Mouse (Mus musculus) kidney, embryonic 16.5 days (tissue): ENCODE results near the gene Hic2. TPM values are rescaled to one million over a fixed set of nuclear protein-coding genes. Genes with fewer than 3 reads are reported as not detected.

Experiments
- ATAC-seq: fragments of 200-750 bp; cut with Nextera tagmentation; 2 replicates; pipeline ENCODE4 v1.8.0; 2017; ENCODE audit warnings: moderate TSS enrichment; ENCODE audit not compliant: low FRiP score, low TSS enrichment
- H3K27ac ChIP-seq: fragments of 300-500 bp; sonication (generic); 2 replicates; pipeline ENCODE4 v1.5.1; 2014; ENCODE audit warnings: low read length
- H3K27me3 ChIP-seq: fragments of 300-500 bp; sonication (generic); 2 replicates; pipeline ENCODE4 v1.6.1; 2014; ENCODE audit warnings: low read length, control low read depth, mixed read lengths; ENCODE audit not compliant: insufficient read depth
- H3K36me3 ChIP-seq: fragments of 300-500 bp; sonication (generic); 2 replicates; pipeline ENCODE4 v1.6.1; 2014; ENCODE audit warnings: low read length, control low read depth, mixed read lengths; ENCODE audit not compliant: insufficient read depth
- H3K4me1 ChIP-seq: fragments of 300-500 bp; sonication (generic); 2 replicates; pipeline ENCODE4 v1.6.1; 2014; ENCODE audit warnings: low read length, control low read depth, mixed read lengths; ENCODE audit not compliant: insufficient read depth
- H3K4me2 ChIP-seq: fragments of 300-500 bp; sonication (generic); replicated peaks from 2 replicates; pipeline ENCODE4 v1.6.1; 2014; ENCODE audit warnings: low read depth, low read length
- H3K4me3 ChIP-seq: fragments of 300-500 bp; sonication (generic); 2 replicates; pipeline ENCODE4 v1.5.1; 2014; ENCODE audit warnings: mild to moderate bottlenecking, low read length
- H3K9ac ChIP-seq: fragments of 300-500 bp; sonication (generic); replicated peaks from 2 replicates; pipeline ENCODE4 v1.6.1; 2014; ENCODE audit warnings: low read length
- H3K9me3 ChIP-seq: fragments of 300-500 bp; sonication (generic); 2 replicates; pipeline ENCODE4 v1.6.1; 2016; ENCODE audit warnings: low read length, control low read depth
- WGBS: fragments of 180-500 bp; shearing (Covaris S2); extraction: QIAGEN DNeasy Blood & Tissue Kit; methylation state at CpG from one replicate; pipeline ENCODE4 v1.1.7; 2014; 5-methylcytosine and 5-hydroxymethylcytosine counted together
- polyA plus RNA-seq: library from polyadenylated mRNA; unstranded; fragments of >200 nt; fragmentation: Nextera tagmentation; extraction: Ambion mirVana; gene quantifications from 2 replicates; pipeline ENCODE4 v1.2.1, GENCODE M21; 2015

The Hic2 gene
- polyA plus RNA-seq, 1 experiment from 2014 or later: 4.9 TPM

DNA sequence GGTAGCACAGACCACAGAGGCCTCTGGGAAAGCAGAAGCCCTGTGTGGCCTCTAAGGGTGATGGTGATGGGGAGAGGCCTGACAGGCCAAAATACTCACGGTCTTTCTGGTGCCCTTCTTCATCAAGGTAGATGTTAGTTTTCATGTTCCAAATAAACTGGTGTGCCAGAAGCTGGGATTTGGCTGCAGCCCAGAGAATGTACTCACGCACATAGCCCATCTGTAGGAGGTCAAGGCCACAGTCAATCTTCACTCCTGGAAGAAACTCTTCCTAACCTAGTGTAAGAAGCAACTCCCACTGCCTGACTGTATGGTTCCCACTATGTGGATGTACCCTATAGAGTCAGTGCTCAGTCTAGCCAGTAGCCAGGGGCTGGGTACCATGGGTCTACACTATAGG lies 57.6 kb downstream of the Hic2 start:
- Histone ChIP-seq H3K4me1 (no peaks in the 10 kb centered on the region), H3K4me3 (no peak overlapping the region), H3K9me3 (no peaks in the 10 kb centered on the region), H3K27me3 (no peaks in the 10 kb centered on the region), H3K4me2 (no peak overlapping the region), H3K27ac (no peak overlapping the region), H3K36me3 (peaks cover 29% of the 10 kb centered on the region), H3K9ac (no peak overlapping the region)
- 87% methylated on average over 2 of the region's 2 CpGs for WGBS
- no peak for ATAC-seq

DNA sequence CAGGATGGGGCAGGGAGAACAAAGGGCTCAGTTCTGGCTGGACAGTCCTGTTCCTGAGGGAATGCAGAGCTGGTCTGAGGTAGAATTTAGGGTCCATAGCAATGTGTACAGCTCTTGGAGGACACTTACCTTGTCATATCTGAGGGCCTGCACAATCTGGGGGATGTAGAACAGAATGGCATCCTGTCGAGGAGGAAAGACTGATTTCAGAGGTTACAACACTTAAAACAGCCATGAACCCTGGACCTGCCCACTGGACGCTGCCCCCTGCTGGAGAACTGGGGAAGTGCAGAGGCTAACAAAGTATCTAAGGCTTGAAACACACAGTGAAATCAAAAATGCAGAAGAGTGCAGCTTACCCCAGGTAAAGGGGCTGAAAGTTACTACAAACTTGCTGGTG lies 59.4 kb downstream of the Hic2 start:
- H3K9me3 ChIP-seq: no peaks in the 10 kb centered on the region
- no peaks in the 10 kb centered on the region for H3K27me3 ChIP-seq
- peaks cover 40% of the 10 kb centered on the region for H3K36me3 ChIP-seq
- H3K4me1 ChIP-seq: no peaks in the 10 kb centered on the region
- ATAC-seq: no peak
- no peak overlapping the region for H3K9ac ChIP-seq
- H3K4me3 ChIP-seq: no peak overlapping the region
- 2% methylated on average over 2 of the region's 2 CpGs for WGBS
- no peak overlapping the region for H3K4me2 ChIP-seq
- no peak overlapping the region for H3K27ac ChIP-seq

DNA sequence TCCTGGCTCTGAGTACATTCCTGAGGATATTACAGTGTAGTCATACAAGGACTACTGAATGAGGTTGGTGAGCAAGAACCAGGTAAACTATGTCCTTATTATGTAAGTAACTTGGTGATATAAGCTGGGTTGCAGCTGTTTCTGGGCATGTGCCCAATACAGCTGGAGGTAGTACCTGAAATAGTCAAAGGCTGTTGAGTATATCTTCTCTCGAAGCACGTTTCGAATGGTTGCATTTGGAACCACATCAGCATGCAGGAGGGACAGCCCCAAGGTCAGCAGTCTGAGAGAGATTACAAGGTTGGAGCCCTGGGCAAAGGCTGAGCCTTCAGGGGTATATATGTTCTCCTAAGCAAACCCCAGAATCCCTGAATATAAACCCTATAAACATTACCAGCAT lies 67.4 kb downstream of the Hic2 start:
- no peaks in the 10 kb centered on the region for H3K4me1 ChIP-seq
- H3K4me2 ChIP-seq: no peak overlapping the region

DNA sequence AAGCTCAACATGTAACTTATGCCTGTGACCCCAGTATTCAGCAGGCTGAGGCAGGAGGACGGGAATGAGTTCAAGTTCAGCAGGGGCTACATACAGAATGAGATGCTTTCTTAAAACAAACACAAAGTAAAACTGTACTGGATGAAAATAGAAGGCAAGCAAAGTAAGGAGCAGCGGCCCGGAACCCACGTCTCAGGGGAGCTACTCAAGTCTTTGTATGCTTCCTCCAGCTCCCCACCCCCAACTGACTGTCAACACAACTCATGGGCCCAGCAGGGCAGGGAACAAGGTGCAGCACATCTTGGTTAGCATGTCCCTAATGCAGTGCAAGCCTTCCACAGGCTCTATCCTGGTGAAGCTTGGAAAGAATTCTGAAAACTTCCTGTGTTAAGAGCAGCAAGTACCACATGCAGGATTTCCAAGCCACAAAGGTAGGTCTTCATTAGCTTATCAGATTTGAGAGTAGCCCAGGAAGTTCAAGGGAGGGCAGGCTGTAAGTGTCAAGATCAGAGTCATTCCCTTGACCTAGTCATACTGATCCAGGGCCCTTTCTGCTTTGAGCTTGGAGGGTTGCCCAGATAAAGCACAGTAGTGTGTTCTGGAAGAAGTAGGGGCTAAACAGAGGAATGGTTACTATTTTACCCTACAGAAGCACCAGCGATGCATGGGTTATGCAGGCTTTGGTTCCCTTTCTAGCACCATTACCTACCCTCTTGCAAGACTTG lies 70.3 kb downstream of the Hic2 start:
- Histone ChIP-seq H3K36me3 (peaks cover 39% of the 10 kb centered on the region), H3K9me3 (no peaks in the 10 kb centered on the region)
- 69% methylated on average over 5 of the region's 5 CpGs for WGBS

More for the DNA sequence above, 67.4 kb downstream of the Hic2 start:
- 93% methylated on average over 3 of the region's 3 CpGs for WGBS
- no peak overlapping the region for H3K9ac ChIP-seq
- H3K4me3 ChIP-seq: no peak overlapping the region
- no peaks in the 10 kb centered on the region for H3K9me3 ChIP-seq
- peaks cover 39% of the 10 kb centered on the region for H3K36me3 ChIP-seq
- no peaks in the 10 kb centered on the region for H3K27me3 ChIP-seq
- H3K27ac ChIP-seq: no peak overlapping the region
- ATAC-seq: no peak

DNA sequence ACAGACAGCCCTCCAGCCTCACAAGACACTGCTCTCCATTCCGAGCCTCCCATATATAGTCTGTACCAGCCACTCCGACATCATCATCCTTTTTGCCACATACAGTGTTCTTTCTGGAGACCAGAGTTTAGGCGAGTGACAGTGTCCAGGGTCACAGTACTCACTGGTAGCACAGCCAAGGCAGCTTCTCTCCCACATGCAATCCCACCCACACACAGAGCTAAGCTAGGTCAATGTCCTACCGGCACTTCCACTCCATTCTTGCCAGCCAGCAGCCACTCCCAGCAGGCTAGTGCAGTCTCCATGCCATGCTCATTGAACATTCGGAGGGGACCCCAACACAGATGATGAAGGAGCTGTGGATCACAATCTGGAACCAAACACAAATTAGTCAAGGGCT lies 74.1 kb downstream of the Hic2 start:
- no peak overlapping the region for H3K4me2 ChIP-seq
- no peak for ATAC-seq
- no peak overlapping the region for H3K9ac ChIP-seq
- H3K4me3 ChIP-seq: no peak overlapping the region
- H3K4me1 ChIP-seq: no peaks in the 10 kb centered on the region
- no peaks in the 10 kb centered on the region for H3K9me3 ChIP-seq
- 89% methylated on average over 5 of the region's 5 CpGs for WGBS
- H3K27ac ChIP-seq: no peak overlapping the region
- H3K27me3 ChIP-seq: no peaks in the 10 kb centered on the region
- peaks cover 35% of the 10 kb centered on the region for H3K36me3 ChIP-seq

More for the DNA sequence above, 70.3 kb downstream of the Hic2 start:
- ATAC-seq: no peak
- Histone ChIP-seq H3K9ac (no peak overlapping the region), H3K4me2 (no peak overlapping the region), H3K27ac (no peak overlapping the region), H3K4me1 (no peaks in the 10 kb centered on the region), H3K27me3 (no peaks in the 10 kb centered on the region), H3K4me3 (no peak overlapping the region)

DNA sequence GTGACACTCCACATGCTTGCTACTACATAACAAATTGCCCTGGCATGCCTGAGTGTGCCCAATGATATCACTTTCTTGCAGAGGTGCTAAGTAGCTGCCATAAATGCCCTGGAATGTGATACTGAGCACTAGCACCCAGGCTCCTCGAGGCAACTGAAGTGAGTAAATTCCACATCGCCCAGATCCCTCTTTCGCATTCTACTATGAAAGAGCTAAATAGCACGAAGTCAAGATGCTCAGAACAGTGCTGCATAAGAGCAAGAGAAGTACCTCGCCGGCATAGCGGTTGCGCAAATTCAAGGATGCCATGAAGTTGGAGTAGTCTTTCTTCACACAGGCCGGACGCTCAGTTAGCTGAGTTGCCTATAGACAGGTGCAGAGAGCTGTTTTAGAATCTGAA lies 75.7 kb downstream of the Hic2 start:
- H3K9ac ChIP-seq: no peak overlapping the region
- ATAC-seq: no peak

DNA sequence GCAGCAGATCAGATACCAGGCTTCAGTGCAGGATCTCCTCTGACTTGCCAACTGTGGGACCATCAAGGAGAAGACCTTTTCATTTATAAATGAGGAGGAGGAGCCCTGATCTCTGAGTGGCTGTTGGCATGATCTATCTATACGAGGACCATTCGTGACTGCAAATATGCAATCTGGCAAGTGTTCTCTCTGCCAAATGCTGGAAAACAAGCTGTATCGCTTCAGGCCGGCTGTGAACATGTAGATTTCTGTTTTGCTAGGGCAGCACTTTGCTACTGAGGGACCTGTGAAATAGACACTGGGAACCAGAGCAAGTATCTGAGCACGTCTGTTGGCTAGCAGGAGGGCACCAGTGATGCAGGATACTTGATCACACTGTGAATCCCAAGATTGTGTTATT lies 79.2 kb downstream of the Hic2 start:
- Histone ChIP-seq H3K4me2 (no peak overlapping the region), H3K4me3 (no peak overlapping the region), H3K9ac (no peak overlapping the region), H3K9me3 (no peaks in the 10 kb centered on the region), H3K27me3 (no peaks in the 10 kb centered on the region), H3K27ac (no peak overlapping the region), H3K36me3 (peaks cover 48% of the 10 kb centered on the region), H3K4me1 (no peaks in the 10 kb centered on the region)
- ATAC-seq: no peak
- WGBS: 97% methylated on average over 5 of the region's 5 CpGs

More for the DNA sequence above, 75.7 kb downstream of the Hic2 start:
- Histone ChIP-seq H3K27me3 (no peaks in the 10 kb centered on the region), H3K4me1 (no peaks in the 10 kb centered on the region), H3K4me3 (no peak overlapping the region), H3K4me2 (no peak overlapping the region), H3K27ac (no peak overlapping the region), H3K9me3 (no peaks in the 10 kb centered on the region), H3K36me3 (peaks cover 36% of the 10 kb centered on the region)
- WGBS: 85% methylated on average over 10 of the region's 10 CpGs

Other genes starting within 250 kb of the Hic2 start
- gene Ypel1, start 163.9 kb upstream of the Hic2 start, polyA plus RNA-seq: 43.2 and 44.8 TPM in 2 replicates
- 150 and 161 TPM in 2 replicates for gene Ppil2, start 122.3 kb upstream of the Hic2 start, polyA plus RNA-seq
- 57.5 and 60.6 TPM in 2 replicates for gene 2610318N02Rik, start 108.4 kb upstream of the Hic2 start, polyA plus RNA-seq
- gene Sdf2l1, start 101.2 kb upstream of the Hic2 start, polyA plus RNA-seq: 95.5 and 105 TPM in 2 replicates
- 7.2 and 7.8 TPM in 2 replicates for gene Ydjc, start 89.0 kb upstream of the Hic2 start, polyA plus RNA-seq
- 0.31 and 0.36 TPM in 2 replicates for gene Ccdc116, start 86.3 kb upstream of the Hic2 start, polyA plus RNA-seq
- gene Ube2l3, start 30.9 kb upstream of the Hic2 start, polyA plus RNA-seq: 332 and 350 TPM in 2 replicates
- gene Rimbp3, start 25.0 kb upstream of the Hic2 start, polyA plus RNA-seq: 0.36 and 0.51 TPM in 2 replicates
- 19.2 and 19.4 TPM in 2 replicates for gene Tmem191c, start 42.5 kb downstream of the Hic2 start, polyA plus RNA-seq
- 0.69 and 0.89 TPM in 2 replicates for gene Serpind1, start 97.8 kb downstream of the Hic2 start, polyA plus RNA-seq
- 14.7 and 15.6 TPM in 2 replicates for gene Snap29, start 172.4 kb downstream of the Hic2 start, polyA plus RNA-seq
- gene Pi4ka, start 172.7 kb downstream of the Hic2 start, polyA plus RNA-seq: 39.1 and 39.2 TPM in 2 replicates
- 77.6 and 78.5 TPM in 2 replicates for gene Crkl, start 218.4 kb downstream of the Hic2 start, polyA plus RNA-seq